Mouse (Mus musculus) myocyte (in vitro differentiated cells): ENCODE measurements around the gene Gipr.

ENCODE experiments used
- CEBPB ChIP-seq: IDR thresholded peaks from 2 replicates; pipeline ENCODE4 v1.6.1; 2011; ENCODE audit warnings: mild to moderate bottlenecking, moderate library complexity; ENCODE audit not compliant: poor library complexity, insufficient read depth, severe bottlenecking
- E2F4 ChIP-seq: IDR thresholded peaks from one replicate; pipeline ENCODE4 v1.6.1; 2011; ENCODE audit warnings: mild to moderate bottlenecking, control low read depth, moderate library complexity; ENCODE audit not compliant: insufficient read depth
- MYOG ChIP-seq, 3 experiments: IDR thresholded peaks; one replicate each; pipeline ENCODE4 v1.6.1; 2011; ENCODE audit warnings: control low read depth in 2 of 3, low read depth in 2 of 3, mild to moderate bottlenecking in 2 of 3; ENCODE audit not compliant: insufficient read length in 2 of 3, control insufficient read depth in 1 of 3, insufficient read depth in 1 of 3
- POLR2A ChIP-seq: IDR thresholded peaks from one replicate; pipeline ENCODE4 v1.6.1; 2011; ENCODE audit warnings: low read depth, mild to moderate bottlenecking, control low read depth, moderate library complexity; ENCODE audit not compliant: insufficient read length
- REST ChIP-seq: IDR thresholded peaks from one replicate; pipeline ENCODE4 v1.6.1; 2011; ENCODE audit warnings: mild to moderate bottlenecking, control low read depth, moderate library complexity; ENCODE audit not compliant: insufficient read depth, insufficient read length
- TCF12 ChIP-seq: IDR thresholded peaks from one replicate; pipeline ENCODE4 v1.6.1; 2011; ENCODE audit warnings: mild to moderate bottlenecking, control low read depth; ENCODE audit not compliant: poor library complexity, insufficient read depth, severe bottlenecking
- USF1 ChIP-seq: IDR thresholded peaks from one replicate; pipeline ENCODE4 v1.6.1; 2011; ENCODE audit warnings: low read depth, mild to moderate bottlenecking, control low read depth, moderate library complexity

DNA sequence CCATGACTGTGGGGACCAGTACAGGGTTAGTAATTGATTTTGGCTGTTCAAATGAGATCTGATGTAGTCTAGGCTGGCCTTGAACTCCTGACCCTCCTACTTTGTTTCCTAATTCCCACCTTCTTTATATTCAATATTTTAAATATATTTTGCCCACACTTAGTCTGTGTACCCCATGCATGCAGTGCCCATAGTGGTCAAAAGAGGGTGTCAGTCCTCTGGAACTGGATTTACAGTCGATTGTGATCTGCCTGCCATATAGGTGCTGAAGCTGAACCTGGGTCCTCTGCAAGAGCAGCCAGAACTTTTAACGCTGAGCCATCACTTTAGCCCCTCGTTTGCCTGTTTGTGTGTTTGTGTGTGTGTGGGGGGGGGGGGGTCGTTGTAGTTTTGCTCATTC, 35.3 kb downstream of the Gipr start:
- TF ChIP-seq POLR2A: no peak
- no peak for TF ChIP-seq MYOG (IDR thresholded peaks at IDR 0.05; ENCODE audit: control insufficient read depth in 1 of 3, insufficient read depth in 1 of 3, insufficient read length in 2 of 3, low read depth in 2 of 3)
- TF ChIP-seq REST: no peak
- no peak for TF ChIP-seq CEBPB
- TF ChIP-seq USF1: no peak
- TF ChIP-seq TCF12: no peak
- no peak for TF ChIP-seq E2F4
